Comparison of ENCODE assay signal across 8 mouse cellular contexts in the genomic region with DNA sequence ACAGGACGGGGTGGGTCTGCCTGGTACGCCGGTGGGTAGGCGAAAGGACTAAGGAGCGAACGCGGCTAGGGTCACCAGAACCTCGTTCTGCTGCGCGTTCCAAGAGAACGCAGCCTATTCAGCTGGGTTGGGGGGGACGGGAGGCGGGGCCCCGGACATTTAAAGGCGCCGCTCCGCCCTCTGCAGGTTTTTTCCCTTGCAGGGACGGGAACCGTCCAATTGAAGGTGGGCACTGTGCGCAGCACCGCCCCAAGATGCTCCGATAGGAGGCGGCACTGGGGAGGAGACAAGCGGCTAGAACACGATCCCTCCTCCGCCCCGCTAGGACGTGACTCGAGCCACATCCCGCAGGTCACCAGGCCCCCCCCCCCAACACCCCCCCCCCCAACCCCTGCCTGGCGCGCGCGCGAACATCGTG. TPM values are rescaled to one million over a fixed set of nuclear protein-coding genes. Genes with fewer than 3 reads are reported as not detected.
DNase-seq lines count a peak whose midpoint lies in the region; ATAC-seq lines count a peak whose summit lies in the region.

No protein-coding gene starts in this region.

- peaks cover 32% of the 10 kb centered on the region for H3K4me1 ChIP-seq in hindbrain, embryonic 16.5 days (ENCODE audit: control insufficient read depth, insufficient read depth, low read depth, low read length)

- peaks cover 36% of the 10 kb centered on the region for H3K79me2 ChIP-seq in macrophage (ENCODE audit: inconsistent target)

- peak; percentile 99 for DNase-seq in R1 (ENCODE audit: low read depth, low spot score)
- peak; percentile 97 to 98 for DNase-seq in cerebellum, postnatal 25 days
- peak; percentile 96 to 97 for DNase-seq in frontal cortex, postnatal 36 days (ENCODE audit: low spot score in 2 of 2)
- peak; percentile 97 to 98 for DNase-seq in left cerebral cortex, adult 18-20 months (ENCODE audit: low spot score in 2 of 2)
- peak; percentile 99 for DNase-seq in right cerebral cortex, adult 18-20 months
- peak; percentile 93 for DNase-seq in urinary bladder, postnatal 10 days (ENCODE audit: low spot score)

- peak overlapping the region; percentile 84 for H3K4me2 ChIP-seq in hindbrain, embryonic 16.5 days (ENCODE audit: low read length)

- peak overlapping the region; percentile 96 for H3K27ac ChIP-seq in hindbrain, embryonic 16.5 days (ENCODE audit: low read depth, low read length)
- H3K27ac ChIP-seq in macrophage = peak overlapping the region; percentile 97

- no peaks in the 10 kb centered on the region for H3K9me3 ChIP-seq in hindbrain, embryonic 16.5 days (ENCODE audit: control insufficient read depth, low read length)

- H3K27me3 ChIP-seq in hindbrain, embryonic 16.5 days (replicated peaks; ENCODE audit: control insufficient read depth, insufficient read depth, low read length) = no peaks in the 10 kb centered on the region

- H3K36me3 ChIP-seq in hindbrain, embryonic 16.5 days (ENCODE audit: control insufficient read depth, insufficient read depth, low read length) = peaks cover 21% of the 10 kb centered on the region
- H3K36me3 ChIP-seq in macrophage (ENCODE audit: inconsistent target) = peaks cover 27% of the 10 kb centered on the region

- peak overlapping the region; percentile 88 for H3K9ac ChIP-seq in hindbrain, embryonic 16.5 days (ENCODE audit: low read depth, low read length)

- peak overlapping the region; percentile 73 for H3K4me3 ChIP-seq in hindbrain, embryonic 16.5 days (ENCODE audit: low read length)
- H3K4me3 ChIP-seq in macrophage (ENCODE audit: inconsistent target) = peak overlapping the region; percentile 68

- 2% methylated on average over 26 of the region's 36 CpGs for WGBS in hindbrain, embryonic 16.5 days
- WGBS in macrophage (ENCODE audit: missing documents) = under 1% methylated on average over 22 of the region's 36 CpGs

- peak; percentile 97 for ATAC-seq in hindbrain, embryonic 16.5 days

RNA-seq across cellular contexts. Expression of a gene that starts 1.6 kb away (rescaled TPM):
- 52.8 and 59.4 TPM in 2 replicates for polyA plus RNA-seq in hindbrain, embryonic 16.5 days (2015; fragmentation: Nextera tagmentation; extraction: Ambion mirVana)
- total RNA-seq in left cerebral cortex, adult 18-20 months (2021) = 10 to 100 TPM; 63.0 to 65.5 TPM
- under 1 TPM in 4 of 26 experiments, not detected in 22; 0.44 to 0.57 (median 0.46) TPM for total RNA-seq in macrophage (2018; cell fraction: chromatin; rRNA removed)
- total RNA-seq in macrophage (2018; cell fraction: cytosol; rRNA removed) = under 1 TPM in 14 of 26 experiments, not detected in 12; 0.06 to 0.30 (median 0.18) TPM
- 1 to 10 TPM in 1 of 26 experiments, under 1 TPM in 10, not detected in 15; 0.24 to 1.2 (median 0.49) TPM for total RNA-seq in macrophage (2018; cell fraction: nucleus; rRNA removed)
- 0.17 to 0.25 TPM in 2 of 3 replicates, not detected in the other for polyA plus RNA-seq in macrophage (2018)

RNA-seq across cellular contexts. Expression of a gene that starts 6.8 kb away (rescaled TPM):
- polyA plus RNA-seq in hindbrain, embryonic 16.5 days (2015; fragmentation: Nextera tagmentation; extraction: Ambion mirVana) = 157 and 165 TPM in 2 replicates
- 10 to 100 TPM; 48.3 to 48.5 TPM for total RNA-seq in left cerebral cortex, adult 18-20 months (2021)
- 100 to 1,000 TPM; 229 to 414 (median 301) TPM for total RNA-seq in macrophage (2018; cell fraction: chromatin; rRNA removed)
- 100 to 1,000 TPM; 114 to 160 (median 137) TPM for total RNA-seq in macrophage (2018; cell fraction: cytosol; rRNA removed)
- 100 to 1,000 TPM; 130 to 231 (median 195) TPM for total RNA-seq in macrophage (2018; cell fraction: nucleus; rRNA removed)
- 62.0 to 139 TPM (median 129 TPM) in 3 replicates for polyA plus RNA-seq in macrophage (2018)

RNA-seq across cellular contexts. Expression of a gene that starts 17.8 kb away (rescaled TPM):
- 0.29 and 0.55 TPM in 2 replicates for polyA plus RNA-seq in hindbrain, embryonic 16.5 days (2015; fragmentation: Nextera tagmentation; extraction: Ambion mirVana)
- total RNA-seq in left cerebral cortex, adult 18-20 months (2021) = under 1 TPM; 0.56 to 0.63 TPM
- total RNA-seq in macrophage (2018; cell fraction: chromatin; rRNA removed) = 1 to 10 TPM in 12 of 26 experiments, under 1 TPM in 7, not detected in 7; 0.45 to 3.9 (median 1.1) TPM
- under 1 TPM in 15 of 26 experiments, not detected in 11; 0.05 to 0.39 (median 0.15) TPM for total RNA-seq in macrophage (2018; cell fraction: cytosol; rRNA removed)
- 1 to 10 TPM in 11 of 26 experiments, under 1 TPM in 14, not detected in 1; 0.23 to 6.2 (median 0.81) TPM for total RNA-seq in macrophage (2018; cell fraction: nucleus; rRNA removed)
- polyA plus RNA-seq in macrophage (2018) = 0.19 to 0.25 TPM in 2 of 3 replicates, not detected in the other

RNA-seq across cellular contexts. Expression of a gene that starts 22.3 kb away (rescaled TPM):
- 187 and 200 TPM in 2 replicates for polyA plus RNA-seq in hindbrain, embryonic 16.5 days (2015; fragmentation: Nextera tagmentation; extraction: Ambion mirVana)
- total RNA-seq in left cerebral cortex, adult 18-20 months (2021) = 100 to 1,000 TPM; 282 to 325 TPM
- total RNA-seq in macrophage (2018; cell fraction: chromatin; rRNA removed) = 100 to 1,000 TPM in 8 of 26 experiments, 10 to 100 TPM in 18; 14.8 to 230 (median 79.5) TPM
- total RNA-seq in macrophage (2018; cell fraction: cytosol; rRNA removed) = 100 to 1,000 TPM in 12 of 26 experiments, 10 to 100 TPM in 14; 32.4 to 175 (median 76.1) TPM
- 100 to 1,000 TPM in 8 of 26 experiments, 10 to 100 TPM in 18; 23.9 to 225 (median 71.2) TPM for total RNA-seq in macrophage (2018; cell fraction: nucleus; rRNA removed)
- polyA plus RNA-seq in macrophage (2018) = 40.6 to 227 TPM (median 90.3 TPM) in 3 replicates

RNA-seq across cellular contexts. Expression of a gene that starts 32.4 kb away (rescaled TPM):
- polyA plus RNA-seq in hindbrain, embryonic 16.5 days (2015; fragmentation: Nextera tagmentation; extraction: Ambion mirVana) = 0.49 TPM in 1 of 2 replicates, not detected in the other
- total RNA-seq in left cerebral cortex, adult 18-20 months (2021) = not detected
- not detected for total RNA-seq in macrophage (2018; cell fraction: chromatin; rRNA removed)
- not detected for total RNA-seq in macrophage (2018; cell fraction: cytosol; rRNA removed)
- not detected for total RNA-seq in macrophage (2018; cell fraction: nucleus; rRNA removed)
- polyA plus RNA-seq in macrophage (2018) = not detected in 3 replicates

Comparison
In these comparisons a context has a peak if more than half of its experiments do, and no peak if none do; other contexts are left out.
1. Peak in every context shown above with its lines: DNase-seq, ATAC-seq, H3K4me3 ChIP-seq and H3K27ac ChIP-seq.
2. RNA of a gene that starts 1.6 kb away (polyA plus RNA-seq): 52.8 to 59.4 TPM in hindbrain, embryonic 16.5 days; 0.17 to 0.25 TPM in macrophage; every median in the first group is over 10 times any median in the second.